Mouse (Mus musculus) spleen, postnatal 10 days (tissue): ENCODE results near the gene Ms4a18.

Experiments
- DNase-seq, 2 experiments: peaks; one replicate each; pipeline ENCODE4 v3.0.0; 2021 to 2022; ENCODE audit warnings: low spot score in 2 of 2

Gene Ms4a18

GRCm38 (mm10) chr19:10983146-10983545 lies 34.7 kb downstream of the Ms4a18 start:
- DNase-seq: peak in 1 of 2 experiments; percentile 63

- DNase-seq: no peak
These were observed 37.6 kb downstream of the Ms4a18 start for GRCm38 (mm10) chr19:10980210-10980609.

- peak; percentile 71 to 92 for DNase-seq
These were observed 38.4 kb downstream of the Ms4a18 start for GRCm38 (mm10) chr19:10979184-10980168.

- DNase-seq: peak in 1 of 2 experiments; percentile 46
These were observed 41.5 kb downstream of the Ms4a18 start for GRCm38 (mm10) chr19:10976318-10976717.

GRCm38 (mm10) chr19:10975187-10975586 lies 42.6 kb downstream of the Ms4a18 start:
- DNase-seq: no peak

- DNase-seq: no peak
These were observed 43.5 kb downstream of the Ms4a18 start, which contains the start of gene Ms4a10 for GRCm38 (mm10) chr19:10974238-10974865. Gene Ms4a10 (minus strand): TSS chr19:10974670.

GRCm38 (mm10) chr19:10973187-10973586 lies 44.6 kb downstream of the Ms4a18 start:
- no peak for DNase-seq

GRCm38 (mm10) chr19:10972660-10973059 lies 45.2 kb downstream of the Ms4a18 start:
- DNase-seq: no peak

- no peak for DNase-seq
These were observed 47.4 kb downstream of the Ms4a18 start for GRCm38 (mm10) chr19:10970457-10970856.

- no peak for DNase-seq
These were observed 49.3 kb downstream of the Ms4a18 start for GRCm38 (mm10) chr19:10968578-10968977.

- no peak for DNase-seq
These were observed 52.1 kb downstream of the Ms4a18 start for GRCm38 (mm10) chr19:10965721-10966120.

GRCm38 (mm10) chr19:10959978-10960346 lies 57.9 kb downstream of the Ms4a18 start:
- DNase-seq: no peak

GRCm38 (mm10) chr19:10959085-10959977 lies 58.5 kb downstream of the Ms4a18 start:
- peak in 1 of 2 experiments; percentile 42 for DNase-seq

- DNase-seq: no peak
These were observed 65.6 kb downstream of the Ms4a18 start for GRCm38 (mm10) chr19:10952021-10952939.

- no peak for DNase-seq
These were observed 68.3 kb downstream of the Ms4a18 start for GRCm38 (mm10) chr19:10949558-10949957.

- peak; percentile 85 to 98 for DNase-seq
These were observed 68.7 kb downstream of the Ms4a18 start, which contains the start of gene Ccdc86 for GRCm38 (mm10) chr19:10949112-10949511. Gene Ccdc86 (minus strand): TSS chr19:10949266.

- peak; percentile 30 to 37 for DNase-seq
These were observed 69.4 kb downstream of the Ms4a18 start for GRCm38 (mm10) chr19:10948416-10948815.

- DNase-seq: no peak
These were observed 70.6 kb downstream of the Ms4a18 start for GRCm38 (mm10) chr19:10947219-10947618.
